Mouse (Mus musculus): Measurements from ENCODE around the gene Fkbpl. TPM values are rescaled to one million over a fixed set of nuclear protein-coding genes. Genes with fewer than 3 reads are reported as not detected.

The Fkbpl gene
- polyA plus RNA-seq, 1 experiment from 2014 or later, result 12.3 TPM

DNA sequence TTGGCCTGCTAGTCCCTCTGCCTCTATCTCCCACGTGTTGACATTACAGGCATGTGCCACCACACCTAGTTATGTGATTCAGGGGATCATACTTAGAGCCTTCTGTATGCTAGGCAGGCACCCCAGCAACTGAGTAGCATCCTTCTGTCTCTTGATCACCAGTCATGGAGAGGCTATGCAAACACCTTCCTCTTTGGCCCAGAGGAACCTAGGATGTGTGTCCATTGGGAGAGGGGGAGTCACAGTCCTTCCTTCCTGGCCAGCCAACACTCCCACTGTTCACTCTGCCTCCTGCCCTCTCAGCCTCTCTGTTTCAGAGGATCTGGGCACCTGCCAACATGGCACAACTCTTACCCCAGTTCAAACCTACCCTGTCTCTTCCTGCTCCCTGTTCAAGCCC is 19.0 kb downstream of the Fkbpl start:
- 35% methylated on average over 1 of the region's 1 CpGs for WGBS
- ATAC-seq (replicated peaks; ENCODE audit: extremely low read depth, insufficient read depth, low FRiP score), result no peak
- Histone ChIP-seq H3K4me2 (ENCODE audit: low read depth, low read length) (no peak overlapping the region), H3K9ac (ENCODE audit: low read length) (no peak overlapping the region), H3K27ac (ENCODE audit: low read length) (no peak overlapping the region), H3K27me3 (ENCODE audit: control insufficient read depth, insufficient read depth, low read length) (peaks cover 6% of the 10 kb centered on the region), H3K36me3 (ENCODE audit: control insufficient read depth, insufficient read depth) (no peaks in the 10 kb centered on the region), H3K4me1 (ENCODE audit: control insufficient read depth, insufficient read depth, low read length) (peaks cover 9% of the 10 kb centered on the region; the same call in 1 of the 2 replicates), H3K9me3 (replicated peaks; ENCODE audit: control insufficient read depth, low read length) (no peaks in the 10 kb centered on the region), H3K4me3 (ENCODE audit: low read length) (no peak overlapping the region)

DNA sequence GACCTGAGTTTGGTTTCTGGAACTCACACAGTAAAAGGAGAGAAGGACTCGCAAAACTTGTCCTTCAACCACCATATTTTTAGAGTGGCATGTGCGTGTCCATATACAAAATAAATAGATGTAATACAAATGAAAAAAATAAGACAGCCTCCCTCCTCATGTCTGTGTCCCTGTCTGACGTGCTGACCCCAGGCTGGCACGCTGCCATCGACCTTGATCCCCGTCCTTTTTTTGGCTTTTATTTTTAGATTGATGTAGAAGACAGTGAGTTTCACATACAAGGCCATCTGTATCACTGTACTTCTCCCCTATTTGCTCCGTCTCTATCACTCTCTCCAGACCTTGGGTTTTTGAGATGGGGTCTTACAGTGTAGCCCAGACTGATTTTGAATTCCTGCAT is 19.9 kb downstream of the Fkbpl start:
- Histone ChIP-seq H3K4me3 (ENCODE audit: low read length) (no peak overlapping the region), H3K4me2 (ENCODE audit: low read depth, low read length) (no peak overlapping the region), H3K4me1 (ENCODE audit: control insufficient read depth, insufficient read depth, low read length) (peaks cover 9% of the 10 kb centered on the region; the same call in 1 of the 2 replicates), H3K27ac (ENCODE audit: low read length) (no peak overlapping the region), H3K9me3 (replicated peaks; ENCODE audit: control insufficient read depth, low read length) (no peaks in the 10 kb centered on the region), H3K36me3 (ENCODE audit: control insufficient read depth, insufficient read depth) (no peaks in the 10 kb centered on the region), H3K9ac (ENCODE audit: low read length) (no peak overlapping the region), H3K27me3 (ENCODE audit: control insufficient read depth, insufficient read depth, low read length) (peaks cover 11% of the 10 kb centered on the region)
- no peak for ATAC-seq (replicated peaks; ENCODE audit: extremely low read depth, insufficient read depth, low FRiP score)
- 47% methylated on average over 7 of the region's 7 CpGs for WGBS

DNA sequence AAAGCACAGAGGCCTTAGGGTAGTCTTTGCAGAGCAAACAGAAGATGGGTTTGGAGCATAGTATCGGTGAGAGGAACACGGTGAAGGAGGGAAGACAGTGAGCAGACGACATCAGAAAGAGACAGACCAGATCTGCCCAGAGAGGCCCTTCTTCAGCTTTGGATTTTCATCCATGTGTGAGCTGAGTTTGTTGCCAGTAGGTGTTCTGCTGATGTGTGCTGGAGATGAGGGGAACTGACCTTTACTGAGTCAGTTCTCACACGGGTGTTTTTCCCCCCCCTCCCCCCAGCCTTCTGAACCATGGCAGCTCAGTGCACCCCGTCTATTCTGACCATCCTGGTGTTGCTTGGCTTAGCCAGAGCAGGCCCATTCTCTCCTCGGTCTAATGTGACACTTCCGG is 25.7 kb downstream of the Fkbpl start, which contains the start of gene Tnxb:
TSS of gene Tnxb (plus strand) at position 301 of the 400 bp plus-strand sequence.
- H3K36me3 ChIP-seq (ENCODE audit: control insufficient read depth, insufficient read depth), result no peaks in the 10 kb centered on the region
- H3K9ac ChIP-seq (ENCODE audit: low read length), result no peak within 1 kb of the TSS
- peak within 1 kb of the TSS; percentile 60 for H3K4me2 ChIP-seq (ENCODE audit: low read depth, low read length)
- H3K4me1 ChIP-seq (ENCODE audit: control insufficient read depth, insufficient read depth, low read length), result peaks cover 10% of the 10 kb centered on the region
- peaks cover 55% of the 10 kb centered on the region for H3K27me3 ChIP-seq (ENCODE audit: control insufficient read depth, insufficient read depth, low read length)
- 55% methylated on average over 7 of the region's 7 CpGs for WGBS
- no peak within 1 kb of the TSS for H3K27ac ChIP-seq (ENCODE audit: low read length)
- H3K4me3 ChIP-seq (ENCODE audit: low read length), result peak within 1 kb of the TSS; percentile 41
- ATAC-seq (replicated peaks; ENCODE audit: extremely low read depth, insufficient read depth, low FRiP score), result no peak
- H3K9me3 ChIP-seq (replicated peaks; ENCODE audit: control insufficient read depth, low read length), result no peaks in the 10 kb centered on the region

DNA sequence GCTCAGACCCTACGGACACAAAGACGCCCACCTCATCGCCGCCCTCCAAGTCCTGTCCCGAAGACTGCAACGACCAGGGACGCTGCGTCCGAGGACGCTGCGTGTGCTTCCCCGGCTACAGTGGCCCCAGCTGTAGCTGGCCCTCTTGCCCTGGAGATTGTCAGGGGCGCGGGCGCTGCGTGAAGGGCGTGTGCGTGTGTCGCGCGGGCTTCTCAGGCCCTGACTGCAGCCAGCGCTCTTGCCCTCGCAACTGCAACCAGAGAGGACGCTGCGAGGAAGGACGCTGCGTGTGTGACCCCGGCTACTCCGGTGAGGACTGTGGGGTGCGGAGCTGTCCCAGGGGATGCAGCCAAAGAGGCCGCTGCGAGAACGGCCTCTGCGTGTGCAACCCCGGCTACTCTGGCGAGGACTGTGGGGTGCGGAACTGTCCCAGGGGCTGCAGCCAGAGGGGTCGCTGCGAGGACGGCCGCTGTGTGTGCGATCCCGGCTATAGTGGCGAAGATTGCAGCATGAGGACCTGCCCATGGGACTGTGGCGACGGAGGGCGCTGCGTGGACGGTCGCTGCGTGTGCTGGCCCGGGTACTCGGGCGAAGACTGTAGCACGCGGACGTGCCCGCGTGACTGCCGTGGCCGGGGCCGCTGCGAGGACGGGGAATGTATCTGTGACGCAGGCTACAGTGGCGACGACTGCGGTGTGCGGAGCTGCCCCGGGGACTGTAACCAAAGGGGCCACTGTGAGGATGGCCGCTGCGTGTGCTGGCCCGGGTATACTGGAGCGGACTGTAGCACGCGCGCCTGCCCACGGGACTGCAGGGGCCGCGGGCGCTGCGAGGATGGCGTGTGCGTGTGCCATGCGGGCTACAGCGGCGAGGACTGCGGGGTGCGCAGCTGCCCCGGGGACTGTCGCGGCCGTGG is 26.8 kb downstream of the Fkbpl start:
- no peaks in the 10 kb centered on the region for H3K36me3 ChIP-seq (ENCODE audit: control insufficient read depth, insufficient read depth)
- peaks cover 51% of the 10 kb centered on the region for H3K27me3 ChIP-seq (ENCODE audit: control insufficient read depth, insufficient read depth, low read length)
- H3K4me1 ChIP-seq (ENCODE audit: control insufficient read depth, insufficient read depth, low read length), result peaks cover 12% of the 10 kb centered on the region
- H3K9ac ChIP-seq (ENCODE audit: low read length), result no peak overlapping the region
- H3K9me3 ChIP-seq (replicated peaks; ENCODE audit: control insufficient read depth, low read length), result no peaks in the 10 kb centered on the region
- H3K4me3 ChIP-seq (ENCODE audit: low read length), result peak overlapping the region; percentile 41
- ATAC-seq (replicated peaks; ENCODE audit: extremely low read depth, insufficient read depth, low FRiP score), result peak; percentile 47; the same call in 1 of the 2 replicates
- 12% methylated on average over 93 of the region's 93 CpGs for WGBS
- H3K27ac ChIP-seq (ENCODE audit: low read length), result no peak overlapping the region
- peak overlapping the region; percentile 60 for H3K4me2 ChIP-seq (ENCODE audit: low read depth, low read length)

DNA sequence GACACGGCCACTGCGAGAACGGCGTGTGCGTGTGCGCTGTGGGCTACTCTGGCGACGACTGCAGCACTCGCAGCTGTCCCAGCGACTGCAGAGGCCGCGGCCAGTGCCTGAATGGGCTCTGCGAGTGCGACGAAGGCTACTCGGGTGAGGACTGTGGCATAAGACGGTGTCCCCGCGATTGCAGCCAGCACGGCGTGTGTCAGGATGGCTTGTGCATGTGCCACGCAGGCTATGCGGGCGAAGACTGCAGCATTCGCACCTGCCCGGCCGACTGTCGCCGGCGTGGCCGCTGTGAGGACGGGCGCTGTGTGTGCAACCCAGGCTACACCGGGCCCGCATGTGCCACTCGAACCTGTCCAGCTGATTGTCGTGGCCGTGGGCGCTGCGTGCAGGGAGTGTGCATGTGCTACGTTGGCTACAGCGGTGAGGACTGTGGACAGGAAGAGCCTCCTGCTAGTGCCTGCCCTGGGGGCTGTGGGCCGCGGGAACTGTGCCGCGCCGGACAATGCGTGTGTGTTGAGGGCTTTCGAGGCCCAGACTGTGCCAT is 27.8 kb downstream of the Fkbpl start:
- H3K4me3 ChIP-seq (ENCODE audit: low read length), result peak overlapping the region; percentile 41
- 29% methylated on average over 49 of the region's 49 CpGs for WGBS
- no peak for ATAC-seq (replicated peaks; ENCODE audit: extremely low read depth, insufficient read depth, low FRiP score)
- no peak overlapping the region for H3K27ac ChIP-seq (ENCODE audit: low read length)
- peaks cover 56% of the 10 kb centered on the region for H3K27me3 ChIP-seq (ENCODE audit: control insufficient read depth, insufficient read depth, low read length)
- H3K36me3 ChIP-seq (ENCODE audit: control insufficient read depth, insufficient read depth), result no peaks in the 10 kb centered on the region
- H3K9ac ChIP-seq (ENCODE audit: low read length), result no peak overlapping the region
- no peaks in the 10 kb centered on the region for H3K9me3 ChIP-seq (replicated peaks; ENCODE audit: control insufficient read depth, low read length)
- peak overlapping the region; percentile 60 for H3K4me2 ChIP-seq (ENCODE audit: low read depth, low read length)
- peaks cover 12% of the 10 kb centered on the region for H3K4me1 ChIP-seq (ENCODE audit: control insufficient read depth, insufficient read depth, low read length)

DNA sequence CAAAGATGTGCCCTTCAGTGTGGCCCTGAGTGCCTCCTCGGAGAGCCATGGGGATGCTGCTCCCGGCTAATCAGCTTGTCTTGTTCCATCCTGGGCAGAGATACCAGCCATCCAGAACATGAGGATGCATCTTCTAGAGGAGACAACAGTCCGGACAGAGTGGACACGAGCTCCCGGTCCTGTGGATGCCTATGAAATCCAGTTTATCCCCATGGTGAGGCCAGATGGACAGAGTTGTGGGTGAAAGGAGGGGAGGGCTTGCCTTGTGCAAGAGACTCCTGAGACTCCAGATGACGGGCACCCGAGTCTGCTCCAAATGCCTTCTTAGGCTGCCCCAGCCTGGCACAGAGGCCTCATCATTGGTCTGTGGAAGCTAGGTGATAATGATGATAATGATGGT is 28.6 kb downstream of the Fkbpl start:
- no peak for ATAC-seq (replicated peaks; ENCODE audit: extremely low read depth, insufficient read depth, low FRiP score)
- Histone ChIP-seq H3K36me3 (ENCODE audit: control insufficient read depth, insufficient read depth) (no peaks in the 10 kb centered on the region), H3K4me1 (ENCODE audit: control insufficient read depth, insufficient read depth, low read length) (peaks cover 12% of the 10 kb centered on the region), H3K4me3 (ENCODE audit: low read length) (no peak overlapping the region), H3K9me3 (replicated peaks; ENCODE audit: control insufficient read depth, low read length) (no peaks in the 10 kb centered on the region), H3K27me3 (ENCODE audit: control insufficient read depth, insufficient read depth, low read length) (peaks cover 56% of the 10 kb centered on the region), H3K9ac (ENCODE audit: low read length) (no peak overlapping the region), H3K27ac (ENCODE audit: low read length) (no peak overlapping the region), H3K4me2 (ENCODE audit: low read depth, low read length) (no peak overlapping the region)
- WGBS, result 81% methylated on average over 7 of the region's 7 CpGs

DNA sequence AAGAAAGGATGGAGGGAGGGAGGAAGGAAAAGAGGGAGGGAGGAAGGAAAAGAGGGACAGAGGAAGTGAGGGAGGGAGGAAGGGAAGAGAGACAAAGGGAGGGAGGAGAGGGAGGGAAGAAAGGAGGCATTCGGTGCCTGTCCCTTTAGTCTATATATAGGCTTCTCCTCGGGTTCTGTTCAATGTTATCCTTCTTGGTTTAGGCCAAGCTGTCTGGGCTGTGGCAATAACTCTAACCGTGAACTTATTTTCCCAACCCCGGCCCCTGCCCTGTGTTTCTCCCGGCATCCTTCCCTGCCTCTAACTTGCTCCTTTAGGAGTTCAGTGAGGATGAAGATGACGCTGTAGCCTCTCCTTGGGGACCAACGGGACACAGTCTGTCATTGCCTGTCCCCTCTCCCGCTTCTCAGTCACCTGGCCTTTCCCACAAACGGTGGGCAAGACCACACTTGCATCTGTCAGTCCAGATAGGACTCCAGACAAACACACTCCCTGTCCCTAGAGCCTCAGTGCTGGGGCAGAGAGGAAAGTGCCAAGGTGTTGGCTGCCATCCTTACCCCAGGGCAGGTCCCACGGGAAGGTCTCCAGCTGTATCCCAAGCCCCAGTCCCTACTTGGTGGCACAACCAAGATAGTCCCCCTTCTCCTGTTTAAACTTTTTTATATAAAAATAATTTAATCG is 30.1 kb downstream of the Fkbpl start:
- H3K36me3 ChIP-seq (ENCODE audit: control insufficient read depth, insufficient read depth), result no peaks in the 10 kb centered on the region
- H3K4me1 ChIP-seq (ENCODE audit: control insufficient read depth, insufficient read depth, low read length), result peaks cover 12% of the 10 kb centered on the region
- H3K9ac ChIP-seq (ENCODE audit: low read length), result no peak overlapping the region
- H3K27ac ChIP-seq (ENCODE audit: low read length), result no peak overlapping the region
- ATAC-seq (replicated peaks; ENCODE audit: extremely low read depth, insufficient read depth, low FRiP score), result no peak
- H3K4me3 ChIP-seq (ENCODE audit: low read length), result no peak overlapping the region
- no peak overlapping the region for H3K4me2 ChIP-seq (ENCODE audit: low read depth, low read length)
- no peaks in the 10 kb centered on the region for H3K9me3 ChIP-seq (replicated peaks; ENCODE audit: control insufficient read depth, low read length)
- H3K27me3 ChIP-seq (ENCODE audit: control insufficient read depth, insufficient read depth, low read length), result peaks cover 53% of the 10 kb centered on the region
- WGBS, result 35% methylated on average over 11 of the region's 11 CpGs

DNA sequence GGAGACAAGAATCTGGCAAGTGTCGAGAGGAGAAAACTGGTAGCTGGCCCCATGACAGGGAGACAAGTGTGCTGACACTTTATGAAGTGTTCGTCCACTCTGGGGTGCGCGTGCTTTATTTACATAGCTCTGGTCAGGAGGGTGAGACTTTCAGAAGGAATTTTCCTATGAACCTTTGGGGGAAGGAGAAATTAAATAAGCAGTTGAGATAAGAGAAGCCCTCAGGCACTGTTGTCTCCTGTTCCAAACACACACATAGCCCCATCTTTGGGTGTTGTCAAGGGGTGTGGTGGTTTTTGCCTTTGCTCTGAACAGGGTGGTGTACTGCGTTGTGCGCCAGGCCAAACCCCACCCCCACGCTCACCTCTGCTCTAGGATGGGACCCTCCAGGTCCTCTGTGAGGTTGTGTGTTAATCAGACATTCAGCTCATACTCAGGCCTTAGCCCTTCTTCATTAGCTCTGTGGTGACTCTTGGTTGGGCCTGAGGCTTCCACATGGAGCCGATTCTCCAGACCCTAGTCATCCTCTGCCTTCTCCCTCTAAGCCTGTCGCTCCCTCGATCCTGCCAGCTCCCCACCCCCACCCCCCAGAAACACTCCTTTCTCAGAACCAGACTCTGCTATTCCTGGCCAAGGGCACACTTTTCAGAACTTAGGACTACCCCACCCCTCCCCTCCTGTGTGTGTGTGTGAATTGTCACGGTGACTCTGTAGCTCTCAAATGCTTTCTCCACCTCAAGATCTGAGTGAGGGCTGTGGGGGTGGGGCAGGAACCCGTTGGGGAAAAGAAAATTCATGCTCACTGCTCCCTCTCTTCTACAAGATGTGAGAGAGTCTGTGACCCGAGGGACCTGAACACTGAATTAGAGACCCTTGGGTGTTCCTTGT is 30.9 kb downstream of the Fkbpl start:
- Histone ChIP-seq H3K27ac (ENCODE audit: low read length) (no peak overlapping the region), H3K9ac (ENCODE audit: low read length) (no peak overlapping the region), H3K36me3 (ENCODE audit: control insufficient read depth, insufficient read depth) (no peaks in the 10 kb centered on the region), H3K9me3 (replicated peaks; ENCODE audit: control insufficient read depth, low read length) (no peaks in the 10 kb centered on the region), H3K4me2 (ENCODE audit: low read depth, low read length) (no peak overlapping the region), H3K27me3 (ENCODE audit: control insufficient read depth, insufficient read depth, low read length) (peaks cover 50% of the 10 kb centered on the region), H3K4me1 (ENCODE audit: control insufficient read depth, insufficient read depth, low read length) (peaks cover 12% of the 10 kb centered on the region), H3K4me3 (ENCODE audit: low read length) (no peak overlapping the region)
- no peak for ATAC-seq (replicated peaks; ENCODE audit: extremely low read depth, insufficient read depth, low FRiP score)
- WGBS, result 51% methylated on average over 13 of the region's 13 CpGs
